Mouse (Mus musculus) monocyte, adult 5-6 weeks (primary cell): ENCODE measurements around the gene Ly6g6c. TPM values are rescaled to one million over a fixed set of nuclear protein-coding genes. Genes with fewer than 3 reads are reported as not detected.
"Not testable (repeated sequence)": the region's sequence is repeated elsewhere in the genome, so short reads cannot be mapped to it uniquely, and the experiment has no call there.

ENCODE experiments used
- ATAC-seq: fragments of 153-309, 156-312 bp; replicated peaks from 2 replicates; pipeline ENCODE4 v1.8.0; 2017; ENCODE audit warnings: mild to moderate bottlenecking; ENCODE audit not compliant: low TSS enrichment, insufficient number of reproducible peaks, severe bottlenecking, poor library complexity, low FRiP score
- total RNA-seq: library from RNA; stranded (forward); fragments of 200-1000, 200-491, 200-594 nt; gene quantifications from 3 replicates; pipeline ENCODE4 v1.2.3, GENCODE M21; 2017

Ly6g6c gene
- total RNA-seq, 1 experiment from 2014 or later = not detected

DNA sequence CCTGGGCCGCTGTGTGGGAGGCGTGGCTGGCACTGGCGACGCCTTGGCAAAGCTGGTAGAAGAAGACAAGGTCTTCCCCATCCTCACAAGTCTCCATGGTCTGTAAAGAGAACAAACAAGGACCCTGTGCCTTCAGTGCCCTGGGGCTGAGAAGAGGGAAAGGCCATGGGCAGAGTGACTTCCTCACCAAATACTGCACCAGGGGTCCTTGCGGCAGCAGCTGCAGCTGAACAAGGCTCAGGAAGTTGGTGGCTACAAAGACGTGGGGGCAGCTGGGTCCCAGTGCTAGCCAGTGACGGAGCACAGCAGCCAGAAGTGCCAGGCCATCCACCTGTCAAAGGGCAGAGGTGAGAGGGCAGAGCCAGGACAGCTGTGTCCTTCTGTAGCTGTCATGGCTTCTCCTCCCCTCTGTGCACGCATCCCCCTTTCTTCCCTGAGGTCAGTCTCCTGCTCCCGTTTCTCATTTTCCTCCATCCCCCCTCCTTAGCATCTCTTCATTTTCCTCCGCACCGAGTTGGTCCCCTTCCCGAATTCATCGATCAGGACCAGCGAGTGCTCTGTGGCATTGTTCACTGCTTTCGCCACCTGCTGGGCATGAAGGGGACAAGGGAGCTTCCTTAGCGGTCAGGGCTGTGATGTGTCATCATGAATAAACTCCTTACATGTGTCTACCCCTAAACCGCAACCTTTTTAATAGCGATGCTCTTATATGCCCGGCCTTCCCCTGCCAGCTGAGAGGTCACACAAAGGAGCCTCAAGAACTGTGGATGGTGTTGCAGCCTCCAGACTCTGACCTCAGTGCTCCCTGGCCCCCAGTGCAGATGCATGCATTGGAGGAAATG, 35.3 kb upstream of the Ly6g6c start:
- peak; percentile 76 for ATAC-seq

- ATAC-seq = no peak
Observed at GRCm38 (mm10) chr17:35031272-35031671, 33.9 kb upstream of the Ly6g6c start.

- no peak for ATAC-seq
Observed at GRCm38 (mm10) chr17:35031880-35032279, 33.3 kb upstream of the Ly6g6c start.

DNA sequence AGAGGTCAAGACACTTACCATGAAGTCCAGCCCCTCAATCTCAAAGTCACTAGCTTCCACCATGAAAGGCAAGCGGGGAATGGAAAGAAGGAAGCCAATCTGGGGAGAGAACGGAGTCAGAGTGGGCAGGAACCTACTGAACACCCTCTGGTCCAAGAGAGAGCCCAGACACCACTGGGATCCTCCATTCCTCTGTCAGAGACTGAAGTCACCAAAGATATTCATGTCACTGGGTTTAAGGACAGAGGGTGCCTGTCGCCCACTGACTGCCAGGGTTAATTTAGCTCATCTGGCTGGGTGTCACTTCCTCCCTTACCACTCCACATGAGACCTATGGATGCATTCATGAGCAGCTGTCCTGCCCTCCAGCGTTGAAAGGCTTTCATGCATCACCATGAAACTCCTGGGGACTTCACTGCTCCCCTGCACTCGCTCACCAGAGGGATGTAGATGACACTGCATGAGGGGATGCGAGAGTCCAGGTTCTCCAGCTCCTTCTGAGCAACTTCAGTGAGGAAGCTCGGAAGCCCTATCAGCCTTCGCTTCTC, 32.8 kb upstream of the Ly6g6c start:
- no peak for ATAC-seq

DNA sequence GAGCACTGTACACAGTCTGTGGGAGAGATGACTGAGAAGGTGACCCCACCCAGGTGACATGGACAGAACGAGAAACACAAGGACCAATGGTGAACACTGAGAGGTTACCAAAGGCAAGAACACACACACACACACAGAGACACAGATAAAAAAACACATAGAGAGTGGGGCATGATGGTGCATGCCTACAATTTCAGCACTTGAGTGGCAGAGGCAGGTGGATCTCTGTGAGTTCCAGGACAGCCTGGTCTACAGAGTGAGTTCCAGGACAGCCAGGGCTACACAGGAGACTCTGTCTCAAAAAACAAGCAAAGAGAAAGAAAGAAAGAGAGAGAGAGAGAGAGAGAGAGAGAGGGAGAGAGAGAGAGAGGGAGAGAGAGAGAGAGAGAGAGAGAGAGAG, 31.5 kb upstream of the Ly6g6c start:
- ATAC-seq = not testable (repeated sequence)

DNA sequence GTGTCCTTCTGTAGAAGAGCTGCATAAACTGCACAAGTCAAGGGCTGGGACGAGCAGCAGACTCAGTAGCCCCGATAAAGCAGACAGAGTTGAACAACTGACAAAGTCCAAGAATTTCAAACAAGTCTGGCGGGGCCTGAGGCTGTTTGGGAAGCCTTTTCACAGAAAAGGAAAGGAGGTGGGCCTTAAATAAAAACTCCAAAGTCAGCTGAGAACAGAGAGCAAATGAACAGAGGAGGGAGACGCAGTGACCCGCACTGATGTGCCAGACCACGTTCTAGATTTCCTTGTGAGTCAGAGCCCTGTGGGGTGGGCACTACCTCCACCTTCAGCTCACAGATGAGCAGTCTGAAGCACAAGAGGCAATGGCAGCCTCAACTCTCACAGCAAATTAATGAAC, 30.3 kb upstream of the Ly6g6c start:
- ATAC-seq = no peak

DNA sequence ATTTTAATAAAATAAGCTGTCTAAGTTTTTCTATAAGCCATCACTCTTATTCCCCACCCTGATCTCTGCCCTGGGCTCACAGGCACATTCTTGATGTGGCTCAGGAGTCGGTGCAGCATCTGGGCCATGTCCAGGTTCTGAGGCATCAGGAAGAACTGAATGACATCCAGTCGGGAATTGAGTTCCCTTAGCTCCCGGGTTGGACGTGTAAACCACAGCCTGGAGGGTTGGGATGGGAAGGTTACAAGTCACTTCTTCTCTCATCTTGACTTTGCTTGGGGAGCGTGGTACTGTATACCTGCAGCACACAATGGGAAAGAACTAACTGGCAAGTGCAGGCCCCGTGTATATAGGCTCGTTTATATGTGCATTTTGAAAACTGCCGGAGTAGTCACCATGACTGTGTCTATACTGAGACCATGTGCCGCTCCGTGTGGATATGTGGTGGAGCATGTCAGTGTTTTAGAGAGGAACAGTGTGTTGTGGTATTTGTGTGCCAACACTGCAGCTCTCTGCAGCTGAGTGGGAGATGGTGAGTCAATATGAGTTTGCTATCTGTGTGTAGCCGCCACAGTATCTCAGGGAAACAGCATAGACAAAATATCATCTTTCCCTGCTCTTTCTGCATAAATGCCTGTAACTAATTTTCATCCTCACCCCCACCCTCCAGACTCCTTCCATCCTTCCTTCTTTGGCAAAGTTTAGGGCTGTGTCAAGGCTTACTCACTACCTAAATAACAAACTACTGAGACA, 25.9 kb upstream of the Ly6g6c start:
- ATAC-seq = no peak

- ATAC-seq = no peak
Observed at GRCm38 (mm10) chr17:35043794-35044193, 21.4 kb upstream of the Ly6g6c start.

- ATAC-seq = no peak
Observed at GRCm38 (mm10) chr17:35044904-35045806, 20.0 kb upstream of the Ly6g6c start.

GRCm38 (mm10) chr17:35045807-35046680, 19.1 kb upstream of the Ly6g6c start:
- no peak for ATAC-seq

- ATAC-seq = peak; percentile 81
Observed at GRCm38 (mm10) chr17:35046681-35047455, 18.3 kb upstream of the Ly6g6c start, which contains the start of gene Msh5. TSS of gene Msh5 (minus strand) at chr17:35046745.

- no peak for ATAC-seq
Observed at GRCm38 (mm10) chr17:35047688-35048087, 17.5 kb upstream of the Ly6g6c start.

DNA sequence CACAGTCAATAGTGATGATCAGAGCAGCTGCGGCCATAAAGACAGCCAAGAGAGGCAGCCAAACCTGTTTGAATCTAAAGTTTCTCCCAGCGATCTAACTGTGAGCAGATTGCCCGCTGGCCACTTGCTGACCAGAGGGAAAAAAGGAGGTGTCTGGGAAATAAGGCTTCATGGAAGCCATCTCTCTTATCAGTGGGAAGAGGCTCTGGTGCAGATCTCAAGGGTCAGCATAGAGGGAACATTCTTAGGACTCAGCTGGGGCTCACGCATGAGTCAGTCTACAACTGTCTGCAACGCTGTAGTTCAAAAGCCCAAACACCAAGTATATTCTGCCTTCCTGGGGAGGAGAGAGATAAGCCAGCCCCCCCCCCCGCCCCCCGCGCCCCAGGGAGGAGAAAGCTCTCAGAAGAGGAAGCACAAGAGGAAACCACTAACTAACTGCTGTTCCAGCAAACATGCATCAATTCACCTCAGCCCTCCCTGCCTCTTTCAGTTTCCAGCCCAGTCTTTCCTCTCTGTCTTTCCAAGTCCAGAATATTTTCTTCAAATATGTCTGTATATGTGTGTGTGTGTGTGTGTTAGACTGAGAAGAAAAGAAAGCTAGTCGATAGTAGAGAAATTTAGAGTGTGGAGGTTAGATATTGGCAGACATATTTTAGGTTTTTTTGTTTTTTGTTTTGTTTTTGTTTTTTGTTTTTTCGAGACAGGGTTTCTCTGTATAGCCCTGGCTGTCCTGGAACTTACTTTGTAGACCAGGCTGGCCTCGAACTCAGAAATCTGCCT, 16.8 kb upstream of the Ly6g6c start:
- no peak for ATAC-seq

DNA sequence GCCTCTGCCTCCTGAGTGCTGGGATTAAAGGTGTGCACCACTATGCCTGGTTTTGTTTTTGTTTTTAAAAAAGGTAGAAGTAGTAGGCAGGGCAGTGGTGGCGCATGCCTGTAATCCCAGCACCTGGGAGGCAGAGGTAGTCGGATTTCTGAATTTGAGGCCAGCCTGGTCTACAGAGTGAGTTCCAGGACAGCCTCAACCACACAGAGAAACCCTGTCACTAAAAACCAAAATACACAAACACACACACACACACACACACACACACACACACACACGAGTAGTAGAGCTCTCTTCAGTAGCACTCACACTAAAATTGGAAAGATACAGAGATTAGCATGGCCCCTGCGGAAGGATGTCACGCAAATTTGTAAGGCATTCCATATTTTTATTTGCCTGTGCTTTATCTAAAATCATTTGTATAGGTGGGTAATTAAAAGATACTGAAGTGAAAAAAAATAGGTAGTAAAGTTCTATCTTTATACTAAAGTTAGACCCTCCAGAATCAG, 16.2 kb upstream of the Ly6g6c start:
- no peak for ATAC-seq

DNA sequence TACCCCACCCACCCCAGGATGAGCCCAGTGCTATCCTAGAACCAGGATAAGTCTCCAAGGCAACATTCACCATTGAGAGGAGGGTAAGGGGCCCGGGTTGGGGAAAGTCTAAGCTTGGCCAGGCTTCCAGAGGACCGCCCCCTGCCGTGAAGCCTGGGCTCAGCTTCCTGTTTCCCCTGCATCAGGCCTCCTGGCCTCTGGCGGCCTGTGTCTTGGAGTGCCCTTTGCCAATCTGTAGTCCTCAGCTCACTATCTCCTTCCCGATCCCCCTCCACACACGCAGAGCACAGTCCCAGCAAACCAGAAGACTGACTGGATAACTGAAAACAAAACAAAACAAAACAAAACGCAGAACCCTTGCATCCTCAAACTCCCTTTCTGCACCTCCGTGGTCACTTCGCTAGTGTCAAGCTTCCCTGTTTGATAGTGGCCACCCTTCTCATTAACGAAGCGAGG, 15.6 kb upstream of the Ly6g6c start, which contains the start of gene Clic1:
TSS of gene Clic1 (plus strand) at position 406 of the 456 bp plus-strand sequence.
- ATAC-seq = no peak; the same call in 1 of the 2 replicates
